Mouse (Mus musculus) stomach, postnatal 0 days (tissue): ENCODE results near the gene Calm3.

ENCODE experiments used
- CTCF ChIP-seq: IDR thresholded peaks from 2 replicates; pipeline ENCODE4 v1.5.1; 2016; ENCODE audit warnings: antibody characterized with exemption, low read depth, mild to moderate bottlenecking, moderate library complexity
- EP300 ChIP-seq: optimal IDR thresholded peaks from 2 replicates; pipeline ENCODE3; 2016; ENCODE audit warnings: antibody characterized with exemption

- TF ChIP-seq CTCF (no peak), EP300 (no peak)
Observed at GRCm38 (mm10) chr7:16907842-16908241, 16.1 kb downstream of the Calm3 start.
